Mouse (Mus musculus) cerebellum, adult 2 months (tissue): ENCODE measurements around the gene Rab17.

Source experiments
- CTCF ChIP-seq: fragments of 200-500 bp; IDR thresholded peaks from 2 replicates; pipeline ENCODE4 v1.5.1; 2011; ENCODE audit warnings: low read depth, mild to moderate bottlenecking, control low read depth, low read length, moderate library complexity, borderline replicate concordance; ENCODE audit not compliant: insufficient read depth
- POLR2A ChIP-seq: fragments of 200-500 bp; IDR thresholded peaks from 2 replicates; pipeline ENCODE4 v1.6.1; 2011; ENCODE audit warnings: low read length, control low read depth, borderline replicate concordance; ENCODE audit not compliant: insufficient read depth

DNA sequence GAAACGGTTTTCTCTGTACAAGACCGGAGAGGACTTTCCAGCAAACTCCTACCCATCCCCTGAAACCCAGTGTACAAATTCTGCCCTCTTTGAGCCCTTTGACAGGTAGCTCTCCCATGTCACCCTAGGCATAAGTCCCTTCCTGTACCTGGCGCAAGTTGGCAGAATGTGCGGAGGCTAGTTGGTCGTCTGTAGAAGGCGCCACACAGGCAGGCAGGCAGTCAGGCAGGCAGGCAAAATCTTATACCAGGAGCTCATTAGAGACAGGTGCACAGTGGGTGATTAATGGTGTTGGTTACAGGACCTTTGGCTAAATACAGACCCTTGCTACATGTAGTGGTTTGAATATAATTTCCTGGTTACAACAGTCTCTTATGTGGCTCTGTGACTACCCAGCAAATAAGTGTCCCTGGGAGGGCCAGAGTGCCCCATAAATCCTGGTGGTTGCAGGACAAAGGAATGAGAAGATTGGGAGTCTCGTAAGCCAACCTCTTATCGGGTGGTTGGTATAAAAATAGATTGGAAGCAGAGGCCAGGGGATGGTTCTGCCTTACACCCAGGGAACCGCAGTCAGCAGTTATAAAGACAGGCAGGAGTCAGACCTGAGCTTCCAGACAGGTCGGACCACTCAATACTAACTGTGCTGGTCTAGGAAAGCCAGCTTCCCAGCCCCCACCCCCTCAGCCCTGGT lies 30.6 kb upstream of the Rab17 start:
- no peak for TF ChIP-seq POLR2A
- no peak for TF ChIP-seq CTCF
